Mouse (Mus musculus) frontal cortex, adult 2 months (tissue): Measurements from ENCODE around the gene Bckdhb. TPM values are rescaled to one million over a fixed set of nuclear protein-coding genes. Genes with fewer than 3 reads are reported as not detected.

Experiments
- polyA plus RNA-seq: library from polyadenylated mRNA; depleted of rRNA; stranded (reverse); fragments of >200 nt; gene quantifications from 2 replicates; pipeline ENCODE4 v1.2.3, GENCODE M21; 2012; rRNA removed

The Bckdhb gene
- polyA plus RNA-seq, 1 experiment: 34.8 TPM

Other genes starting within 250 kb of the Bckdhb start
- 35.2 and 39.7 TPM in 2 replicates for gene Elovl4, start 118.9 kb upstream of the Bckdhb start, polyA plus RNA-seq
- gene Ttk, start 90.5 kb upstream of the Bckdhb start, polyA plus RNA-seq: 0.23 and 0.48 TPM in 2 replicates